Mouse (Mus musculus): ENCODE results near the gene Elavl4. TPM values are rescaled to one million over a fixed set of nuclear protein-coding genes. Genes with fewer than 3 reads are reported as not detected.

The Elavl4 gene
- polyA plus RNA-seq (2014; fragmentation: Illumina TruSeq; extraction: RNeasy Lipid Tissue Mini Kit (QIAGEN cat#74804); ENCODE audit: low read depth, low replicate concordance), result not detected

GRCm38 (mm10) chr4:110351178-110352000 is at the start of gene Elavl4:
Gene Elavl4 (minus strand): TSS chr4:110351909.

GRCm38 (mm10) chr4:110397618-110398045 is 45.9 kb upstream of the Elavl4 start, which contains the start of gene Agbl4:
Gene Agbl4 (plus strand): TSS chr4:110397661.

Other genes starting within 250 kb of the Elavl4 start
- gene Agbl4, start 45.8 kb upstream of the Elavl4 start, polyA plus RNA-seq (2014; fragmentation: Illumina TruSeq; extraction: RNeasy Lipid Tissue Mini Kit (QIAGEN cat#74804); ENCODE audit: low read depth, low replicate concordance), result not detected

Measured in heart, adult 10 weeks (tissue).